Mouse (Mus musculus): ENCODE measurements at regions not wholly inside any gene's neighbourhood (a gene's known extent, or its start where the extent isn't known, plus 50 kb on each side); places are given as distances from the start of the nearest gene placed in this dataset.

DNA sequence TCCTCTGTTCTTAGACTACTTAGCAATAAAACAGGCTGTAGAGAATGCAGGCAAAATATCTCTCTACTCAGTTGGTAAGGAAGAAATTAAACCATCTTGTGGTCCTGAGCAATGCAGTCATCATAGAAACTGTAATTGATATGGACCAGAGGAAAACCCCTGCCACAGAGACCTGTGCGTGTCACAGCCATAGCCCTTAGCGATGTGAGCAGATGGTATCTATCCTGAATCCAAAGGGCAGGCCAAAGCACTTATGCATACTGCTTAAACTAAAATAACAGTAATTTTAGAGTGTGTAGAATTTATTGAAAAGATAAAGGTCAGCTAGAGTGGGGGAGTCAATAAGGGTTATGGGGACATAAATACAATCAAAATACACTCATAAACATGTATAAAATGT lies 212.0 kb downstream of the Kcnrg start:
- DNase-seq (ENCODE audit: low spot score) = no peak

DNA sequence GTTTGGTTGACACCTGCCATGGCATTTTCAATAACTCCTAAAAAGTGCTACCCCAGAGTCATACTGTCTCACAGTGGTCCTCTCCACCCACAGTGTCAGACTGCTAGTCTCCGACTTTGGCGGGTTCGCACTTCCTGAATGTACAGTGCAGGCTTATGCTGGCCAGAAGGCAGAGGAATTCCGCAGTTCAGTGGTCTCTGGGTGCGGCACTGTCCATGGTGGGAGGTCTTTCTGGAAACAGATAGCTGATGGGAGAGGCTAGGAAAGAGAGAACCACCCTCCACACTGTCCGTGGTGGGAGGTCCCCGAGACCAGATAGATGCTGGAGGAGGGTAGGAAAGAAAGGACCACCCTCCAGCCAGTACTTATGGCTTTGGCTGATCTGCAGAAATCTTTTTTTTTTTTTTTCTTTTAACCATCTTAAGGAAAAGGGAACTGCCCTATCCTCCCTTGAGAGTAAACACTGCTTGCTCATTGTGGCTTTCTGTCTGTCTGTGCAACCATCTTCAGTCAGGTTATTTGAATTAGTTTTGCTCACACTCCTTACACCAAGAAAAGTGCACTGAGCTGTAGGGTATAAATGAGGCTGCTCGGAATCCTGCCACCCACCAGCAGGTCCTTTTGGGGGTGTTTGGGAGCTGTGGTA lies 227.2 kb downstream of the Kcnrg start:
- DNase-seq (ENCODE audit: low spot score) = no peak

DNA sequence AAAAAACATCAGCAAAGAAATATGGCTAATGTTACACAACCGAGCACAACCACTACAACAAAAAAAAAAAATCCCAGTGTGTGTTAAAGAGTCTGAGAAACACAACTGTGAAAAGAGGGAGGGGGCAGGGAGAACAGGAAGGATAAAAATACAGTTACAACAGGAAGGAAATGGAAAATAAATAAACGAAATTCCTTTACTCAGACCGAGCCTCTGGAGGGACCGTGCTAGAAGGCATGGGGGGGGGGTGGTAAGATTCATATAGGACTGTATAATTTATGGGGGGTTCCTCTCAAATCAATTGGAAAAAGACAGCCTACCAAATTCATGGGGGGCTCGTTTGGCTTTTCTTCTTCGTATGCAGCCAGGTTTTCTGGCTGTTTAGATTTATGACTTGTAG lies 228.5 kb downstream of the Kcnrg start:
- no peak for DNase-seq (ENCODE audit: low spot score)

DNA sequence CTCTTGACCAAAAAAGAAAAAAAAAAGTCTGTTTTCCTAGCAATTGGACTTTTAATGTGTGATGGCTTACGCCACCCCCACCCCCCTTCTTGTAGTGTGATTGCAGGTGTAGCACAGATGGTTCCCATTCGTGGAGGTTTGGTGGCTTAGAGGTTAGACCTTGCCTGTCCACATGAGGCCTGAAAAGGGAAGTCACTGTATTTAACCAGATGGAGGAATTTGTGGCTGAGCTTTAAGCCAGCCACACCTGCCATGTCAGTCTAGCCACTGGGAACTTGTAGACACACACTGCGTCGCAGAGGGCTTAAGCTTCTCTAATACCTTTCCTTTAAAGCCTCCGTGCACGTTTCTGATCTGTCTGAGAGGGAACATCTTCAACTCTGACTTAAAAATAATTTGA lies 229.0 kb downstream of the Kcnrg start:
- DNase-seq (ENCODE audit: low spot score) = no peak

DNA sequence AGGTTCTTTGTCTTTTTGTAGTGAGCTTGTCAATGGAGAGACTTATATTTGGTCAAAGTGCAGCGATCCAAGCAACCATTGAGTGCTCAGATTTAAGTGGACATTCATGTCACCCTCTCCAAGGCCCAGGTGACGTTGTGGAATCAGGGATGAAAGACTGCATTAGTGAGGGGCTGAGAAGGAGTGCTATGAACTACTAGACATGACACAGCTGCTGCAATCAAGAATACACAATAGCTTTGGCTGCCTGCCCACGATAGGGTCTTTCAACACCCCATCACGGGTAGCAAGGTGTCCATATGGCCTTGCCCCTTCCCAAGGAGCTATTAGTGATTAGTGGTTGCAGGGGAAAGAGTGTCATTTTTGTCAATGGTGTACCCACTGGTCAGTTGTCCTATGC lies 229.7 kb downstream of the Kcnrg start:
- no peak for DNase-seq (ENCODE audit: low spot score)

DNA sequence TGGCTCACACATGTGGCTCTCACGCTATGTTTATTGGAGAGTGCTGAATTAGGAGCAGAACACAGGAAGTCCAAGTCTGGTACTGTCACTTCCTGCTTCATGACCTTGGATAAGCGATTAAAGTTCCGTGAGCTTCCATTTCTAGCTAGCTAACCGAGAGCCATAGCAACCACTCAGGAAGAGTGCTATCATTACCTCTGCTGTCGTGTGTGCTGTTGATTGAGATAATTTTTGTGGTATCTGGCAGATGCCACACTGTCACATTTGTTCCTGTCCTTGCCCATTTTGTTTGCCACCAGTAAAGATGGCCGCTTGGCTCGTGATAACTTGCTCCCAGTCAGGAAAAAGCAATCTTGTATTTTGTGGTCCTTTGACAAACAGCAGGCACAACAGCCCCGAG lies 230.6 kb downstream of the Kcnrg start:
- no peak for DNase-seq (ENCODE audit: low spot score)

DNA sequence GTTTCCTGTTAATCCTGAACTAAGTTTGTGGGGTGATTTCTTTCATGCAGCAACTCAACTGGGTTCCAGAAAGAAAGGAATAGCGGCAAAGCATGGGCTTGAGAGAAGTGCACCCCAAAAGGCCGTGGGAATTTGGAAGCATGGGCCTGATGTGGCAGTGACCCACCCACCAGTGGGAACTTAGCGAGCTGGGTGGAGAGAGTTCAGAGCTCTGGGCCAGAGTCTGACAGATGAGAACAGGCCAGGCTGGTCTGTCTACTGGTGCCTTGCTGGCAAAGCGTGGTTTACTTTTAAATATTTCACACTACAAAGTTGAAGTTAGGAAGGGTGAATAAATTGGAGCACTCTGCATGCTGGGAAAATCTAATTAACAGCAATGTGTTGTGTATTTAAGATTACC lies 235.2 kb downstream of the Kcnrg start:
- no peak for DNase-seq (ENCODE audit: low spot score)

DNA sequence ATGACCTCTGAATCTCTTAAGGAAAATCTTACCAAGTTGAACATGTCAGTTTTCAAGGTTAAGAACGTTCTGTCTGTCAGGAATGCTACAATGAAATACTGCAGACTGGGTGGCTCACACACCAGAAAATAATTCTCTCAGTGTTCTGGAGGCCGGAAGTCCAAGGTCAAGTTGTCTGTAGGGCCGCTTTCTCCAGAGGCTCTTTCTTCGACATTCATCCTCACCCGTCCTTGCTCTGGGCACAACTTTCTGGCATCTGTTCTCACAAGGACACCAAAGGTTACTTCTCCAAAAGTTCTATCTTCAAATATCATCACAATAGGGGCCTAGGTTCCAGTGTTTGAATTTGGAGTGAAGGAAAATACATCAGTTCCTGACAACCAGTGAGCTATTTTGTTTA lies 239.2 kb downstream of the Kcnrg start:
- no peak for DNase-seq (ENCODE audit: low spot score)

DNA sequence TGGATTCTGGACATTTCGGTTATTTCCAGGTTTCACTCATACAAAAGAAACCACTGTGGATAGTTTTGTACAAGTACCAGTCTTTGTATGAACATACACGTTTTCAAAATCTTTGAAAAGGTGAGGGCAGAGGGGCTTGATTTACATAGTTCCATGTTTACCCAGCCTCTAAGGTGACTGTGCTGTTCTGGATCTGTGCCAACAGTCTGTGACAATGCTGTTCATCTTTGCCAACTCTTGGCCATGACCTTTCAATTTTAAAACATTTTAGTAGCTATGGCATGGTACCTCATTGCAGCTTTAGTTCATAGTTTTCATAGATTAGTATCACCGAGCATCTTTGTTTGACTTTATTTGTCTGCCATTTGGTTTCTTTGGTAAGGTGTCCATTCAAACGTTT lies 243.0 kb downstream of the Kcnrg start:
- no peak for DNase-seq (ENCODE audit: low spot score)

DNA sequence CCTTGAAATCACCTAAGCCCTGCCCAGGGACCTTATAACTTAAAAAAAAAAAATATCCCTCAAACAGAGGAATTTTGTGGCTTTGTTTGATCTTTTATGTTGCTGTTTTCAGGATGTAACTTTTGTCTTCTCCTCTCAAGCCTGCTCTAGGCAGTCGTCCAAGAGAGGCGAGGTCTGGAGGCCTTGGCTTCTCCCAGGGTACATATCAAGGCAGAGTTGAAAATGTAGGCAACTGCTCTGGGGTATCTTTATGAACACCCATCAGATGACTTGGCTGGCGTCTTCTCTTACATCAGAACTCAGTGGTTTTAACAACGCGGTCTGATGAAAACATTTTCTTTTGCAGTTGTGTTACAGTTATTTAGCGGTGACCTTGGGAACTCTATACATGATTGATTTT lies 250.4 kb downstream of the Kcnrg start:
- DNase-seq (ENCODE audit: low spot score) = no peak

DNA sequence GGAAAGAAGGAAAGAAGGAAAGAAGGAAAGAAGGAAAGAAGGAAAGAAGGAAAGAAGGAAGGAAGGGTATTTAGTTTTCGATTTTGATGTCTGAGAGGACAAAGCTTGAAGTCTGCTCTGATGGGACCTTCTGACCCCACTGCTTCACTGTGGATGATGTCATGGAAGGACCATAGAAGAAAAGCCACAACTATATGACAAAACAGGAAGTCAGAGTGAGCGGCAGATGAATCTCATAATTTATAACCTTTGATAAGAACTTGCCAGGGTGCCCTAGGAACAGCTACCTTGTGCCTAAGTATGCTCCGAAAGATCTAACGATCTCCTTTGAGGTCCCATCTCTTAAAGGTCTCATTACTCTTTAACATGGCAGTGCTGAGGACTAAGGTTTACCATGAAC lies 253.4 kb downstream of the Kcnrg start:
- DNase-seq (ENCODE audit: low spot score) = no peak

DNA sequence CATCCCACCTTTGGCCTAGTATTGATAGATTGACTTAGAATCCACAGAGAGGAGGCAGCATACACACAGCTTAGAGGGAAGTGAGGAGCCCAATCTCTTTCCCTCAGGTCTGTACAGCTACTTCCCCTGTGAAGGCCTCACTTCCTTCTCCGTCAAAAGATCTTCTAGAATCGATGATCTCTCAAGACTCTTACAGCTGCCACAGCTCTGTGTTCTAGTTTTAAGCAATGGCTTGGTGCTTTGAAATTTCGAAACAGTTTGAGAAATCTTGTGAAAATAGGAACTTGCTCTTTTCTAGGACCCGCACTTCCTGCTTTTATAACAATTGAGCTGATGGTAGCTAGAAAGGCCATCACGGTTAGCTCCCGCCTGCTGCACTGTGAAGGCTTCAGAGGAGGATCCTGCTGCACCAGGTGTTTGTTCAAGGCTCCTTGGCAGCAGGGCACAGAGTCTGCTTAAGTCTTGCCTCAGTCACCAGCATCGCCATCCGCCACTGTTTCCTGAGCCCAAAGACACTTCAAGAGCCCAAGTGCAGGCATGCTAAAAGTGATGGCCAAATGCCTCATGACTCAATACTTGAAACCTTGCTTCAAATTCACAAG lies 254.2 kb downstream of the Kcnrg start:
- no peak for DNase-seq (ENCODE audit: low spot score)

DNA sequence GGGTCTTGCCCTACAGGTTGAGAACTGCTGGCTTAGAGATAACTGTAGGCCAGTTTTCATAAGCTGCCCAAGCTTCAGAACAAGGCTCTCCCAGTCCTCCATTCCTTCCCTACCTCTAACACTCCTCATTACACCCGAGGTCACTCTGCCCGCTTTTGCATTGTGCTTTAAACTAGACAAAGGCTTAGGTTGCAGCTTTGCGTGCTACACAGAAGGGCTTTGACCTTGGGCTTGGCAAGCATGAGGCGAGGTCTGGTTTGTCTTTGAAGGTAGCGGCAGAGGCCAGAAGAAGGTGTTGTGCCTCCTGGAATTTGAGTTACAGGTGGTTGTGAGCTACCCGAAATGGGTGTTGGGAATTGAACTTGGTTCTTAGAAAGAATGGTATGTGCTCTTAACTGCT lies 255.7 kb downstream of the Kcnrg start:
- no peak for DNase-seq (ENCODE audit: low spot score)

DNA sequence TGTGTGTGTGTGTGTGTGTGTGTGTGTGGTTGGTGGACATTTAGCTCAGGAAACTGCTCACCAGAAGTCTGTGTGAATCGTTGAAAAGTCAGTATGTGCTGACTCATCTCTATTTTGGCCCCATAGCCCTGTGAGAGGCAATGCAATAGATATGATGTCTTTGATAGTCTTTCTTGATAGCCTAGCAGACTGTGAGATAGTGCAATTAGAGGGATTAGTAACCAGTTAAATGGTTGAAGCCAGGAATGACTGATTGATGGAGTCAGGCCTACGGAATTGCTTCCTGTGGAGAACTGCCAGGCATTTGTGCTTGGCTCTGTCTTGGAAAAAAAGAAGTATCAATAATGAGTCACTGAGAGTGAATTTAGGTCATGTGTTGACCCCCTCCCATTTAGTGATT lies 256.2 kb downstream of the Kcnrg start:
- no peak for DNase-seq (ENCODE audit: low spot score)

DNA sequence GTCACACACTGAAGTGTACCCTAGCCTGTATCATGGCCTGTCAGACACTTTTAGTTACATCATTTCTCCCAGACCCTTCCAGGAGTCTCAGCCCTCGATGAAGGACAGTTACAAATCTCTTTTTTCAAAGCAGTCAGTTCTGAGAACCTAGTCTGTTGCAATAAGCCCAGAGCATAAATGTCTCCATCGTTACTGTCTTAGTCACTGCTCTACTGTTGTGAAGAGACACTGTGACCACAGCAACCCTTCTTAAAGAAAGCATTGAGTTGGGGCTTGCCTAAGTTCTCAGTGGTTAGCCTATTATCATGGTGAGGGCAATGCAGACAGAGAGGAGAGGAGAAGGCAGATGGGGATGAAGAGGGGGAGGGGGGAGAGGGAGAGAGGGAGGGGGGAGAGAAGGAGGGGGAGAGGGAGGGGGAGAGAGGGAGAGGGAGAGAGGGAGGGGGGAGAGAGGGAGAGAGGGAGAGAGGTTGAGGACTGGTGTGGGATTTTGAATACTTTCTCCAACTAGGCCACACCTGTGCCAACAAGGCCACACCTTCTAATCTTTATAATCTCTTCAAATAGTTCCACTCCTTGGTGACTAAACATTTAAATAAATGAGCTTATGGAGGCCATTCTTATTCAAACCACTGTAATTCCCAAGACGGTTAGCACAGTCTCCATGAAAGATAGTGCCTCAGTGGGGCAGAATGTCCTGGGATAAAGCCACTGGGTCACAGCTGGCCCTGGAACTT lies 259.4 kb downstream of the Kcnrg start:
- no peak for DNase-seq (ENCODE audit: low spot score)

DNA sequence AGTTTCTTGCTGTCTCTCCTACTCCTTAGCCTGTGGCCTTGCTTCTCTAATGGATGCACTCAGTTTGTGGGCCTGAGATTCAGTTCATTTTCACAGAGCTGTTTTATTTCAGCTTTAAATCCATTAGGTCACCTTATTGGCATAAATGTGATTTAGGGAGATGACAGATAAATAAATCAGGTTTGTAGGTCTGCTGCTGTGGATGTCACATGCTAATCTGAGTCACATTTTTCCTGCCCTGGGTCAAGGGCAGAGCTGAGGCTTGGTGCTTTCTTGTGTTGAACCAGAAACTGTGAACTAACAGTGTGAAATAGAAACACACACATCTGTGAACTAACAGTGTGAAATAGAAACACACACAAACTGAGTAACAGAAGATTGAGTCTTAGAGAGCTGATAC lies 266.9 kb downstream of the Kcnrg start:
- DNase-seq (ENCODE audit: low spot score) = no peak

DNA sequence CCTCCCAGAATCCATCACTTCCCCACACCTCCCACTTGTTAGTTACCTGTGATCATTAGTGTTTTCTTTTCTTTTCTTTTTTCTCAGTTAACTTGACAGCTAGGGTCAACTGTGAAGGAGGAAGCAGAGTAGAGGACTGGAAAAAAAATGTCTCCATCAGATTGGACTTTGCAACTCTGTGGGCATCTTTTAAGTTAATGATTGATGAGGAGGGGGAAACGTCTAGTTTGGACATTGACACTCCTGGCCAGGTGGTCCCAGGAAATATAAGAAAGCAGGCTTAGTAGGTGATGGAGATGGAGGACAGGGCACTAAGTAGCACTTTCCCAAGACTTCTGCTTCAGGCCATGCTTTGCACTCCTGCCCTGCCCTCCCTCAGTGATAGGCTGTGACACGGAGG lies 272.2 kb downstream of the Kcnrg start:
- DNase-seq (ENCODE audit: low spot score) = no peak

DNA sequence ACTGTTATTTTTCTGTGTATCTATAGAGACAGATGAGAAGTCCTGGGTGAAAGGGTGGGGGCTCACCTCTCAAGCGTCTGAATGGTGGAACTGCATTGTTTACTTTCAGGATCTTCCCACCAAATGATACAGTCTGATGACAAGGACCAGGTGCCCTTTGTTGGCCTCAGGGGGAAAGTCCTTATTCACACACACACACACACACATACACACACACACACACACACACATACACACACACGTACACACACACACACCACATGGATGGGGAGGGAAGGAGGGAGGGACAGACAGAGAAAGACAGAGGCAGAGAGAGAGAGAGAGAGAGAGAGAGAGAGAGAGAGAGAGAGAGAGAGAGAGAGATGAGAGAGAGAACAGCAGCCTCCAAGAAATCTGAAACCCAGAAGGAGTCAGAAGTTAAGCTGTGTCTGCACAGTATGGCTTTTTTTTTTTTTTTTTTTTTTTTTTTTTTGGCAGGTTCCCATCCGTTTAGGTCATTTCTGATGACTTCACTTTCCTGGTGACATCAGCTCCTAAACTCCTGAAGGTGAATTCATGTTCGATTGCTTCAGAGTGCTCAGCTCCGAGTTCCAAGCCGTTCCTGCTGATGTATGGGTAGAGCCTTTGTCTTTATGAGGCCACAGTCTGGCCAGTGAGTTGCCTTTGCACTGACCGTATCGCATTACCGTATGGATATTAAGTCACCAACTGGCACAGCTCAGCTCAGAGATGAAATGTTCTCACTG lies 273.4 kb downstream of the Kcnrg start:
- no peak for DNase-seq (ENCODE audit: low spot score)

DNA sequence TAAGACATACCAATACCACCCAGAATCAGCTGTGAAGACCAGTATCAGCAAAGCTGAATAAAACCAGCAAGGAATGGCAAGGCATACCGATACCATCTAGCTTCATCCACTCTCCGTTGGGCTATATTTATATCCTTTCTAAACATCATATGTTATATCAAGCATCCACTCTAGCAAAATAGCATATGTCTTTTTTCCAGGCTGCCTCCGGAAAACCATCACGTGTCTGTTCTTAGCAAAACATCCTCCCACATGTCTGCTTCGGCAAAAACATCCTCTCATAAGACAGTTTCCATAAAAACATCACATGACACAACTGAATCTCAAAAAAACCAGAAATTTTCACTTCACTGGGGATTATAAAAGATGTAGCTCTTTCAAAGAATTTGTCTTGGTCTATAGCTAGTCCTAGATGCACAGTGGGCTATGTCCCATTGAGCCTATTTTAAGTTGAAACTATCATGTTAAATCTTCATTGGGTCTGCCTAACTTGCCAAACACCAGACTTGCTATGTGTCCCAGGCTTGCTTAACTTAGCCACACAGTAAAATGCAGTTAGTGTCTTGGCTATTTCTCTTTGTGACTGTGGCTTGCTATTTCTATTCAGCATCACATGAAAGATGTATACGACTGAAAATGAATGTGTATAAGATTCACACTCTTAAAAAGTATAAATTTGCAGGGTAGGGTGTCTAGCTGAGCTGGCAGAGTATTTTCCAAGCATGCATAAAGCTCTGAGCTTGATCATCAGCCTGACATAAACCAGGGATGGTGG lies 278.2 kb downstream of the Kcnrg start:
- no peak for DNase-seq (ENCODE audit: low spot score)

DNA sequence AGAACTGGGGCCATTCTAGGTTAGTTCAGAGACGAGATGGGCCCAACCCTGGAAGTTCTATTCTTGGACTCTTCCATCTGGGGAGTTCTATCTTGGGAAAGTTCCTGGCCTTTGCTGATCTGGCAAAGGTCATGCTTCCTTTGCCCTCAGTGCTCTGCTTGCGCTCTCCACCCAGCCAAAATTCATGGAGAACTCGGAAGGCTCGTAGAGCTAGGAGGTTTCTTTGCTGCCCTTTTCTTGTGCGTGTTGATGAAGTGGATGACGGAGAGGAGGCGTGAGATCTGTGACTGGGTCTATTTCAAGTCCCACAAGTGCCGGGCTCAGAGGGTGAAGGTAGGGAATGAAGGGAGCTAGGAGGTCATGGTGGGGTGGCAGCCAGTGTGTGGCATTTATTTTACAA lies 282.4 kb downstream of the Kcnrg start:
- DNase-seq (ENCODE audit: low spot score) = no peak

DNA sequence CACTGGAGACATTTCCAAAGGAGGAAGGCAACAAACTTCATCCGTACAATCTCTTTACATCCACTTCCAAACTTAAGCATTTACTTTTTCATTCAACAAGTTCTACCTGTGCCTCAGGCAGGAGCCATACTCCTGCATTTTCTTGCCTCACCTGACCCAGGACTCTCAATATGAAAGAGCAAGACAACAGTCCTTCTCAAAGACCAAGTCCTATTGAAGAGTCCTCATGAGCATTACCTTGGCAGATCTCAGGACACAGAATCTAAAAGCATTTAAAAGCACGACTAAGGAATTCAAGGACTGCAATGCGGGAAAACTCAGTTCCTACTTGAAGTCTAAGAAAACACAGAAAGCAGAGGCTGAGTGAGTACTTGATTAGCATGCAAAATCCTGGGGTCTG lies 286.5 kb downstream of the Kcnrg start:
- no peak for DNase-seq (ENCODE audit: low spot score)

DNA sequence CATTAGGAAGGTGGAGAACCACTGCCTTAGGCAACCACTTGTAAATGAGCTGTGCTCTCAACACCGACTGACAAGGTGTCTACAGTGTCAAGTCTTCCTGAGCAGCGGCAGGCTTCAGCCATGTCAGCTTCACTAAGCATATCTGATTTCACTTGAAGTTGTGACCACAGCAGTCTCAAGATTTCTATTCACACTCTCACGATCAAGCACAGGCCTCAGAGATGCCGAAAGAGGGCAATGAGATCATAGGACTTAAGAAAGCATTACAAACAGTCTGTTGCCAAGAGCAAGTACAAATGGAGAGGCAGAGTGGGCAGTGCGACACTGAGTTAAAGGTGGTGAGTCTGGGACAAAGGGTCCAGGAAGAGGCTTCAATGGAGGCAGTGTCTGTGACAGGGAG lies 289.6 kb downstream of the Kcnrg start:
- no peak for DNase-seq (ENCODE audit: low spot score)
